Mouse (Mus musculus): ENCODE measurements around the gene Msrb3.
A peak's percentile ranks its signal among the peaks of the same experiment; 100 is the strongest.

Gene Msrb3

GRCm38 (mm10) chr10:120898357-120898756 is 544 bp downstream of the Msrb3 start:
- peak; percentile 38 for DNase-seq (ENCODE audit: low read depth, low spot score)

GRCm38 (mm10) chr10:120895899-120896289 is 3.0 kb downstream of the Msrb3 start:
- DNase-seq (ENCODE audit: low read depth, low spot score): peak; percentile 91

GRCm38 (mm10) chr10:120894978-120895898 is 3.7 kb downstream of the Msrb3 start:
- peak; percentile 27 for DNase-seq (ENCODE audit: low read depth, low spot score)

GRCm38 (mm10) chr10:120893938-120894337 is 5.0 kb downstream of the Msrb3 start:
- no peak for DNase-seq (ENCODE audit: low read depth, low spot score)

GRCm38 (mm10) chr10:120891131-120891530 is 7.8 kb downstream of the Msrb3 start:
- DNase-seq (ENCODE audit: low read depth, low spot score): no peak

GRCm38 (mm10) chr10:120890592-120890991 is 8.3 kb downstream of the Msrb3 start:
- no peak for DNase-seq (ENCODE audit: low read depth, low spot score)

- DNase-seq (ENCODE audit: low read depth, low spot score): no peak
Measured at GRCm38 (mm10) chr10:120888531-120888930, 10.4 kb downstream of the Msrb3 start.

GRCm38 (mm10) chr10:120884220-120884619 is 14.7 kb downstream of the Msrb3 start:
- no peak for DNase-seq (ENCODE audit: low read depth, low spot score)

GRCm38 (mm10) chr10:120883732-120884131 is 15.2 kb downstream of the Msrb3 start:
- no peak for DNase-seq (ENCODE audit: low read depth, low spot score)

GRCm38 (mm10) chr10:120883069-120883415 is 15.9 kb downstream of the Msrb3 start:
- no peak for DNase-seq (ENCODE audit: low read depth, low spot score)

- peak; percentile 85 for DNase-seq (ENCODE audit: low read depth, low spot score)
Measured at GRCm38 (mm10) chr10:120882347-120883068, 16.4 kb downstream of the Msrb3 start.

- no peak for DNase-seq (ENCODE audit: low read depth, low spot score)
Measured at GRCm38 (mm10) chr10:120876549-120877270, 22.2 kb downstream of the Msrb3 start.

GRCm38 (mm10) chr10:120875672-120876463 is 23.0 kb downstream of the Msrb3 start:
- DNase-seq (ENCODE audit: low read depth, low spot score): peak; percentile 78

GRCm38 (mm10) chr10:120874261-120874660 is 24.6 kb downstream of the Msrb3 start:
- no peak for DNase-seq (ENCODE audit: low read depth, low spot score)

- DNase-seq (ENCODE audit: low read depth, low spot score): no peak
Measured at GRCm38 (mm10) chr10:120873646-120874201, 25.2 kb downstream of the Msrb3 start.

- DNase-seq (ENCODE audit: low read depth, low spot score): peak; percentile 69
Measured at GRCm38 (mm10) chr10:120872483-120872862, 26.4 kb downstream of the Msrb3 start.

GRCm38 (mm10) chr10:120871630-120872482 is 27.0 kb downstream of the Msrb3 start:
- no peak for DNase-seq (ENCODE audit: low read depth, low spot score)

- DNase-seq (ENCODE audit: low read depth, low spot score): no peak
Measured at GRCm38 (mm10) chr10:120871096-120871495, 27.8 kb downstream of the Msrb3 start.

GRCm38 (mm10) chr10:120869241-120869775 is 29.6 kb downstream of the Msrb3 start:
- DNase-seq (ENCODE audit: low read depth, low spot score): no peak

GRCm38 (mm10) chr10:120864446-120864845 is 34.5 kb downstream of the Msrb3 start:
- DNase-seq (ENCODE audit: low read depth, low spot score): peak; percentile 78

Measured in CD4-positive, CD25-positive, alpha-beta regulatory T cell, adult 2 months (primary cell).